Mouse (Mus musculus) forebrain, postnatal 0 days (tissue): ENCODE data around the gene Smad6. TPM values are rescaled to one million over a fixed set of nuclear protein-coding genes. Genes with fewer than 3 reads are reported as not detected.

Source experiments
- ATAC-seq: fragments of 200-750 bp; cut with Nextera tagmentation; 2 replicates; pipeline ENCODE4 v1.8.0; 2017; ENCODE audit warnings: mild to moderate bottlenecking, moderate library complexity
- DNase-seq: peaks from one replicate; pipeline ENCODE4 v3.0.0-alpha.2; 2015
- H3K27ac ChIP-seq: fragments of 300-500 bp; sonication (generic); 2 replicates; pipeline ENCODE4 v1.5.1; 2014; ENCODE audit warnings: low read depth, mild to moderate bottlenecking, antibody characterized with exemption, low read length, moderate library complexity, mixed read lengths
- H3K27me3 ChIP-seq: fragments of 300-500 bp; sonication (generic); 2 replicates; pipeline ENCODE4 v1.6.1; 2014; ENCODE audit warnings: mild to moderate bottlenecking, low read length, mixed read lengths; ENCODE audit not compliant: insufficient read depth
- H3K36me3 ChIP-seq: fragments of 300-500 bp; sonication (generic); 2 replicates; pipeline ENCODE4 v1.6.1; 2014; ENCODE audit warnings: mild to moderate bottlenecking, moderate library complexity; ENCODE audit not compliant: insufficient read depth
- H3K4me1 ChIP-seq: fragments of 300-500 bp; sonication (generic); 2 replicates; pipeline ENCODE4 v1.6.1; 2014; ENCODE audit warnings: antibody characterized with exemption; ENCODE audit not compliant: insufficient read depth
- H3K4me2 ChIP-seq: fragments of 300-500 bp; sonication (generic); 2 replicates; pipeline ENCODE4 v1.6.1; 2014; ENCODE audit warnings: low read depth, mild to moderate bottlenecking, moderate library complexity
- H3K4me3 ChIP-seq: fragments of 300-500 bp; sonication (generic); 2 replicates; pipeline ENCODE4 v1.5.1; 2014; ENCODE audit warnings: low read depth, low read length, mixed read lengths
- H3K9ac ChIP-seq: fragments of 300-500 bp; sonication (generic); 2 replicates; pipeline ENCODE4 v1.6.1; 2014; ENCODE audit warnings: mild to moderate bottlenecking
- H3K9me3 ChIP-seq: fragments of 300-500 bp; sonication (generic); 2 replicates; pipeline ENCODE4 v1.6.1; 2016; ENCODE audit warnings: low read length
- CTCF ChIP-seq: sonication (generic); IDR thresholded peaks from 2 replicates; pipeline ENCODE4 v1.5.1; 2016; ENCODE audit warnings: antibody characterized with exemption, control low read depth, low read depth
- WGBS: fragments of 180-500 bp; shearing (Covaris S2); extraction: QIAGEN DNeasy Blood & Tissue Kit; methylation state at CpG from one replicate; pipeline ENCODE4 v1.1.7; 2014; 5-methylcytosine and 5-hydroxymethylcytosine counted together
- polyA plus RNA-seq: library from polyadenylated mRNA; unstranded; fragments of >200 nt; fragmentation: Nextera tagmentation; extraction: Ambion mirVana; gene quantifications from 2 replicates; pipeline ENCODE4 v1.2.1, GENCODE M21; 2015
- total RNA-seq: library from RNA; depleted of rRNA; stranded (reverse); fragments of >200 nt; gene quantifications from 2 replicates; pipeline ENCODE4 v1.2.3, GENCODE M21; 2014

The Smad6 gene
- total and polyA plus RNA-seq, 2 experiments from 2014 or later, result 1.5 to 7.5 TPM

DNA sequence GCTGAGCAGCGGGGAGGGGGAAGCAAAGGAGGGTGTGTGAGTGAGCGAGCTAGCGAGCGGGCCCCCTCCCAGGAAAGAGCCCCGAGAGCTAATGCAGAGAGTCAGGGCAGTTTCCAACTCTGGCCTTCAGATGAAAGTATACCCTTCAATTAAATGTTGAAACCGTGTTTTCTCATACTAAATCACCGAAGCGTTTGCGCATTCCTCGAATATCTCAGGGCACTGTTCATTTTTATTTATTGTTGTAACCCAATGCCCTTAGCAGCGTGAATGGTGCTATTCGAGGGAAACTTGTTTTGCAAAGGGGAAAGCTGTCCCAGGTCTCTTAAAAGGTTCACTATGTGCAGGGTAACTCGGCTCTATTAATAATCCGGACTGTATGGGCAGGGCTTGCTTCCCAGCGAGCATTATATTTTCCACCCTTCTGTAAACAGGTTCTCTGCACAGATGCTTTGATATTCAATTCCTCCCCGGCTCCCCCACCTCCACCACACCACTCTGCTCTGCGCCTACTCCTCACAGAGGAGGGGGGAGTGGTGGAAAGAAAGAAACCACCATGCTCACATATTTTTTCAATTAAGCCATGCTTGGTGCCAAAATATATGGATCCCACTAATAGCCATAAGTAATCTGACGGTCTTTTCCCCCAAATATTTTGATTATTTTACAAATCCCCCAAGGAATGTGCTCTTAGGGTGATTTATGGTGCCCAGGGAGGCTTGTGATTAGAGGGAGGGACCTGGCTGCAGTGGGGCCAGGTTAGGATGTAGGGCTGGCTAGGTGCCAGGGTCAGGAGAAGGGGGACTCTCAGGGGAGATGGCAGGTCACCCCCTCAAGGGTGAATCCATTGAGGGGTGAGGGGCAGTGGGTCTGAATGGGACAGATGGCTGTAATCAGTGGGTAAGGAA, 41.4 kb downstream of the Smad6 start:
- WGBS, result 6% methylated on average over 18 of the region's 18 CpGs
- Histone ChIP-seq H3K27me3 (no peaks in the 10 kb centered on the region), H3K4me2 (no peak overlapping the region), H3K4me3 (no peak overlapping the region), H3K9me3 (no peaks in the 10 kb centered on the region), H3K9ac (no peak overlapping the region), H3K27ac (0 out of 2 replicates have a peak overlapping the region, but pooled peaks have one; percentile 15), H3K4me1 (peaks cover 9% of the 10 kb centered on the region; the same call in 1 of the 2 replicates), H3K36me3 (no peaks in the 10 kb centered on the region)
- DNase-seq (no peak), ATAC-seq (no peak)
- TF ChIP-seq CTCF, result no peak

GRCm38 (mm10) chr9:63979275-63979674, 42.6 kb downstream of the Smad6 start:
- no peak overlapping the region for H3K4me3 ChIP-seq
- H3K4me1 ChIP-seq, result peaks cover 9% of the 10 kb centered on the region; the same call in 1 of the 2 replicates
- H3K4me2 ChIP-seq, result no peak overlapping the region
- ATAC-seq (no peak), DNase-seq (no peak)
- TF ChIP-seq CTCF, result no peak
- no peaks in the 10 kb centered on the region for H3K9me3 ChIP-seq
- WGBS, result 72% methylated on average over 2 of the region's 2 CpGs
- no peak overlapping the region for H3K27ac ChIP-seq
- no peaks in the 10 kb centered on the region for H3K27me3 ChIP-seq
- no peaks in the 10 kb centered on the region for H3K36me3 ChIP-seq
- H3K9ac ChIP-seq, result no peak overlapping the region

- Histone ChIP-seq H3K9ac (no peak overlapping the region), H3K36me3 (no peaks in the 10 kb centered on the region), H3K27ac (no peak overlapping the region), H3K4me3 (no peak overlapping the region), H3K27me3 (no peaks in the 10 kb centered on the region), H3K4me2 (no peak overlapping the region), H3K4me1 (peaks cover 9% of the 10 kb centered on the region; the same call in 1 of the 2 replicates), H3K9me3 (no peaks in the 10 kb centered on the region)
- no peak for TF ChIP-seq CTCF
- no peak for DNase-seq
- ATAC-seq, result no peak
- WGBS, result 81% methylated on average over 7 of the region's 7 CpGs
Observed at GRCm38 (mm10) chr9:63978682-63979081, 43.2 kb downstream of the Smad6 start.

GRCm38 (mm10) chr9:63975996-63976395, 45.9 kb downstream of the Smad6 start:
- no peak overlapping the region for H3K4me3 ChIP-seq
- DNase-seq, result no peak
- peaks cover 11% of the 10 kb centered on the region; the same call in 1 of the 2 replicates for H3K4me1 ChIP-seq
- no peak overlapping the region for H3K27ac ChIP-seq
- 11% methylated on average over 11 of the region's 11 CpGs for WGBS
- no peak overlapping the region for H3K9ac ChIP-seq
- no peaks in the 10 kb centered on the region for H3K36me3 ChIP-seq
- H3K4me2 ChIP-seq, result no peak overlapping the region
- ATAC-seq, result peak; percentile 63
- no peak for TF ChIP-seq CTCF
- no peaks in the 10 kb centered on the region for H3K9me3 ChIP-seq
- H3K27me3 ChIP-seq, result no peaks in the 10 kb centered on the region

GRCm38 (mm10) chr9:63974258-63975023, 47.4 kb downstream of the Smad6 start:
- H3K9ac ChIP-seq, result no peak overlapping the region
- no peak overlapping the region for H3K27ac ChIP-seq
- no peak for TF ChIP-seq CTCF
- 48% methylated on average over 13 of the region's 13 CpGs for WGBS
- peaks cover 2% of the 10 kb centered on the region; the same call in 1 of the 2 replicates for H3K4me1 ChIP-seq
- no peaks in the 10 kb centered on the region for H3K9me3 ChIP-seq
- no peaks in the 10 kb centered on the region for H3K36me3 ChIP-seq
- DNase-seq (no peak), ATAC-seq (no peak)
- no peaks in the 10 kb centered on the region for H3K27me3 ChIP-seq
- no peak overlapping the region for H3K4me3 ChIP-seq
- no peak overlapping the region for H3K4me2 ChIP-seq

- Histone ChIP-seq H3K9ac (no peak overlapping the region), H3K36me3 (no peaks in the 10 kb centered on the region), H3K27ac (no peak overlapping the region), H3K4me2 (no peak overlapping the region), H3K4me1 (peaks cover 2% of the 10 kb centered on the region; the same call in 1 of the 2 replicates), H3K9me3 (no peaks in the 10 kb centered on the region), H3K27me3 (no peaks in the 10 kb centered on the region), H3K4me3 (no peak overlapping the region)
- DNase-seq (no peak), ATAC-seq (no peak)
- TF ChIP-seq CTCF, result no peak
- WGBS, result 25% methylated on average over 14 of the region's 14 CpGs
Observed at GRCm38 (mm10) chr9:63973662-63974190, 48.1 kb downstream of the Smad6 start.
